Mouse (Mus musculus): ENCODE data around the gene Adgrg1. TPM values are rescaled to one million over a fixed set of nuclear protein-coding genes. Genes with fewer than 3 reads are reported as not detected.

The Adgrg1 gene
- total and polyA plus RNA-seq, 2 experiments from 2014 or later = 101 to 188 TPM

DNA sequence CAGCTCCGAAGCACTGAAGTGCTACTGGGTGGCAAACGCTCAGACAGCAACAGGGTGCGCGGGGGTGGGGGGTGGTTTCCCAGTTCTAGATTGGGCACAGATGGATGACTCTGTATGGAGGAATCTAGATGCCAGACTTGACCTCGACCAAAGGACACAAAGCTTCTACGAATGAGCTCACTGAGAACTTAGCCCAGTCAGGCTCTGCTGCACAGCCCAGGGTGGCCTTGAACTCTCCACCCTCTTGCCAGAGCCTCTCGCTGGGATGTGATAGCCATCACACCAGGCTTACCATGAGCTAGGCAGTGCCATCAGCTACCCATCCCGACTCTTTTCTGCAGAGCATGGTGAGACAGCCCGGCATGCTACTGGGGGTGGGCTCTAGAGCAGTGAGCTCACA is 765 bp upstream of the Adgrg1 start:
- no peak for TF ChIP-seq CTCF (IDR thresholded peaks at IDR 0.05; ENCODE audit: low read depth)
- 89% methylated on average over 9 of the region's 9 CpGs for WGBS

GRCm38 (mm10) chr8:94976651-94977417 is 2.3 kb downstream of the Adgrg1 start:
- H3K4me3 ChIP-seq (ENCODE audit: low read depth, low read length) = no peak overlapping the region; the same call in 1 of the 2 replicates
- no peak for TF ChIP-seq CTCF (IDR thresholded peaks at IDR 0.05; ENCODE audit: low read depth)
- no peak for ATAC-seq
- 0 out of 2 replicates have a peak overlapping the region, but pooled peaks have one; percentile 1 for H3K9ac ChIP-seq
- no peak overlapping the region for H3K27ac ChIP-seq (ENCODE audit: low read depth, low read length)
- 29% methylated on average over 17 of the region's 17 CpGs for WGBS
- no peaks in the 10 kb centered on the region for H3K36me3 ChIP-seq (ENCODE audit: insufficient read depth)
- H3K4me2 ChIP-seq (ENCODE audit: low read depth) = peak overlapping the region; percentile 23; the same call in 1 of the 2 replicates
- peaks cover 9% of the 10 kb centered on the region for H3K4me1 ChIP-seq (ENCODE audit: insufficient read depth)
- no peaks in the 10 kb centered on the region for H3K27me3 ChIP-seq (ENCODE audit: insufficient read depth, low read length)
- DNase-seq = no peak
- H3K9me3 ChIP-seq (ENCODE audit: low read length) = no peaks in the 10 kb centered on the region

More for the DNA sequence above, 765 bp upstream of the Adgrg1 start:
- Histone ChIP-seq H3K9ac (no peak overlapping the region), H3K9me3 (ENCODE audit: low read length) (no peaks in the 10 kb centered on the region), H3K27me3 (ENCODE audit: insufficient read depth, low read length) (no peaks in the 10 kb centered on the region), H3K4me3 (ENCODE audit: low read depth, low read length) (no peak overlapping the region), H3K4me1 (ENCODE audit: insufficient read depth) (0 out of 2 replicates have a peak, but pooled peaks cover 2% of the 10 kb centered on the region), H3K27ac (ENCODE audit: low read depth, low read length) (no peak overlapping the region), H3K4me2 (ENCODE audit: low read depth) (no peak overlapping the region), H3K36me3 (ENCODE audit: insufficient read depth) (no peaks in the 10 kb centered on the region)
- DNase-seq (no peak), ATAC-seq (no peak)

GRCm38 (mm10) chr8:94978131-94978530 is 3.6 kb downstream of the Adgrg1 start:
- H3K9me3 ChIP-seq (ENCODE audit: low read length) = no peaks in the 10 kb centered on the region
- H3K9ac ChIP-seq = no peak overlapping the region
- DNase-seq = peak; percentile 26
- no peaks in the 10 kb centered on the region for H3K36me3 ChIP-seq (ENCODE audit: insufficient read depth)
- H3K4me3 ChIP-seq (ENCODE audit: low read depth, low read length) = no peak overlapping the region
- peaks cover 18% of the 10 kb centered on the region for H3K4me1 ChIP-seq (ENCODE audit: insufficient read depth)
- no peak overlapping the region for H3K27ac ChIP-seq (ENCODE audit: low read depth, low read length)
- ATAC-seq = peak; percentile 38
- no peak for TF ChIP-seq CTCF (IDR thresholded peaks at IDR 0.05; ENCODE audit: low read depth)
- peak overlapping the region; percentile 15; the same call in 1 of the 2 replicates for H3K4me2 ChIP-seq (ENCODE audit: low read depth)
- WGBS = 15% methylated on average over 9 of the region's 9 CpGs
- H3K27me3 ChIP-seq (ENCODE audit: insufficient read depth, low read length) = no peaks in the 10 kb centered on the region

- no peak for TF ChIP-seq CTCF (IDR thresholded peaks at IDR 0.05; ENCODE audit: low read depth)
- DNase-seq (no peak), ATAC-seq (no peak)
- H3K9ac ChIP-seq = no peak overlapping the region
- no peaks in the 10 kb centered on the region for H3K36me3 ChIP-seq (ENCODE audit: insufficient read depth)
- H3K27me3 ChIP-seq (ENCODE audit: insufficient read depth, low read length) = no peaks in the 10 kb centered on the region
- no peak overlapping the region for H3K27ac ChIP-seq (ENCODE audit: low read depth, low read length)
- peaks cover 24% of the 10 kb centered on the region for H3K4me1 ChIP-seq (ENCODE audit: insufficient read depth)
- WGBS = 60% methylated on average over 13 of the region's 13 CpGs
- H3K4me3 ChIP-seq (ENCODE audit: low read depth, low read length) = no peak overlapping the region
- no peaks in the 10 kb centered on the region for H3K9me3 ChIP-seq (ENCODE audit: low read length)
- H3K4me2 ChIP-seq (ENCODE audit: low read depth) = 0 out of 2 replicates have a peak overlapping the region, but pooled peaks have one; percentile 15
These were observed 4.2 kb downstream of the Adgrg1 start for GRCm38 (mm10) chr8:94978593-94979319.

- Histone ChIP-seq H3K36me3 (ENCODE audit: insufficient read depth) (no peaks in the 10 kb centered on the region), H3K4me2 (ENCODE audit: low read depth) (no peak overlapping the region), H3K27me3 (ENCODE audit: insufficient read depth, low read length) (no peaks in the 10 kb centered on the region), H3K4me1 (ENCODE audit: insufficient read depth) (peaks cover 31% of the 10 kb centered on the region), H3K9ac (no peak overlapping the region), H3K9me3 (ENCODE audit: low read length) (no peaks in the 10 kb centered on the region), H3K4me3 (ENCODE audit: low read depth, low read length) (no peak overlapping the region), H3K27ac (ENCODE audit: low read depth, low read length) (no peak overlapping the region)
- TF ChIP-seq CTCF (IDR thresholded peaks at IDR 0.05; ENCODE audit: low read depth) = no peak
- 88% methylated on average over 5 of the region's 5 CpGs for WGBS
- no peak for ATAC-seq
- no peak for DNase-seq
These were observed 5.6 kb downstream of the Adgrg1 start for GRCm38 (mm10) chr8:94980176-94980575.

DNA sequence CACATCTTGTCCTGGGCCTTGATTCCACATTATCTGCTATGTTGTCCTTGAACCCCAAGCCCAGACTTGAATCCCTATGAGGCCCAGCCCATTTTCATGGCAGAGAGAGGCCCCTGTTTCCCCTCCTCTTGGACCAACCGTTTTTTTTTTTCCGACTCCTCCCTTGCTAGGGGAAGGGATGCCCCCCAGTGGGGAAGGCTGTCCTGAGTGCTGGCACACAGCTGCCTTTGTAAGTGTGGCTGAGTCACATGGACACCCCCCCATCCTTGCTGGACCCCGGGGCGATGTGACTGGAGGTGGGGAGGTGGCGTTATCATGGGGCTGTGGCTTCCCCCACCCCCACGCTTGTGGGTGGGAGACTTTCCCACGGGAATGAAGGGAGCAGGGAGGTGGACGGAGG is 6.4 kb downstream of the Adgrg1 start:
- ATAC-seq = no peak

DNA sequence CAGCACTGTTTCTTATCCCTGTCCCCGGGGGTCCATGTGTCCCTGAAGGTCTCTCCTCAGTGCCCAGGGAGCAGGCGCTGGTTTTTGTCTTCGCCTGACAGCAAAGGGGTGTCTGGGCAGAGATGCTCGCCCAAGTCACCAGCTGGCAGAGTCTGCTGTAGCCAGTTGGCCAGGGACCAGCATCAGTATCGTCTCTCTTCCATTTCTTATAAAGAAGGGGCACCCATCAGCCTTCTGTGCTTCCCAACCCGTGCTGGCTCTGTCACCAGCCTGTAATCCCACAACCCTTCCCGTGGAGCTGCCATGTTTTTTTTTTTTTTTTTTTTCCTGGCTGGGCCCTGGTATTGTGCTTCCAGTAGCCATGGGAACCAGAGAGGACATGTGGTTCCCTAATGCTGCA is 7.3 kb downstream of the Adgrg1 start:
- DNase-seq (peak; percentile 78), ATAC-seq (peak; percentile 76)
- Histone ChIP-seq H3K36me3 (ENCODE audit: insufficient read depth) (no peaks in the 10 kb centered on the region), H3K9me3 (ENCODE audit: low read length) (no peaks in the 10 kb centered on the region), H3K27ac (ENCODE audit: low read depth, low read length) (peak overlapping the region; percentile 78), H3K4me1 (ENCODE audit: insufficient read depth) (peaks cover 33% of the 10 kb centered on the region), H3K9ac (0 out of 2 replicates have a peak overlapping the region, but pooled peaks have one; percentile 25), H3K27me3 (ENCODE audit: insufficient read depth, low read length) (no peaks in the 10 kb centered on the region), H3K4me2 (ENCODE audit: low read depth) (no peak overlapping the region), H3K4me3 (ENCODE audit: low read depth, low read length) (no peak overlapping the region)
- 25% methylated on average over 7 of the region's 7 CpGs for WGBS
- TF ChIP-seq CTCF (IDR thresholded peaks at IDR 0.05; ENCODE audit: low read depth) = no peak

More for the DNA sequence above, 6.4 kb downstream of the Adgrg1 start:
- Histone ChIP-seq H3K27me3 (ENCODE audit: insufficient read depth, low read length) (no peaks in the 10 kb centered on the region), H3K4me1 (ENCODE audit: insufficient read depth) (peaks cover 31% of the 10 kb centered on the region), H3K4me2 (ENCODE audit: low read depth) (no peak overlapping the region), H3K36me3 (ENCODE audit: insufficient read depth) (no peaks in the 10 kb centered on the region), H3K9ac (no peak overlapping the region), H3K4me3 (ENCODE audit: low read depth, low read length) (no peak overlapping the region), H3K27ac (ENCODE audit: low read depth, low read length) (peak overlapping the region; percentile 78; the same call in 1 of the 2 replicates), H3K9me3 (ENCODE audit: low read length) (no peaks in the 10 kb centered on the region)
- WGBS = 46% methylated on average over 8 of the region's 8 CpGs
- TF ChIP-seq CTCF (IDR thresholded peaks at IDR 0.05; ENCODE audit: low read depth) = no peak
- DNase-seq = no peak
